Mouse (Mus musculus): ENCODE data around the gene Med27.

Med27 gene

DNA sequence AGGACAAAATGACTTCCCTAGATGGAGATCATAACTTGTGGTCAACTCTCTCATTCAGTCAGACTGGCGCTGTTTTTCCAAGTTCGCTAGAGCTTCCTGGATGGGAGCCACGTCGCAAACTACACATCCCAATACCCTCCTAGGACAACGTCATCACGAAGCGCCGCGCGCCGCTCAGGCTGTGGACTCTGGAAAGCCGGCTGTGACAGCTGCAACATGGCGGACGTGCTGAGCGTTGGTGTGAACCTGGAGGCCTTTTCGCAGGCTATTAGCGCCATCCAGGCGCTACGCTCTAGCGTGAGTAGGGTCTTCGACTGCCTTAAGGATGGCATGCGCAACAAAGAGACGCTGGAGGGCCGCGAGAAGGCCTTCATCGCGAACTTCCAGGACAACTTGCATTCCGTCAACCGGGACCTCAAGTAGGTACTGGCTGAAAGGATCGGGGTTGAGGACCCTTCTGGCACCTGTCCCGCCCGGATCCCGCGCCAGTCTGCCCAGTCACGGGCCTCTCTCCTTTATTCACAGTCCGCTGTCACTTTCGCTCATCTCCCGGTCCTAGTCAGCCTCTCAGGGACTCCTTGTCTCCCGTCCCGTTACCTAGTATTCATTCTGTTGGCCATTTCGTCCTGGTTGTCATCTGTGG is at the start of gene Med27:
Gene Med27 (plus strand): TSS at position 191 of the 643 bp plus-strand sequence.
- peak; percentile 95 to 98 for DNase-seq (ENCODE audit: inconsistent age in 2 of 2, low spot score in 1 of 2)

DNA sequence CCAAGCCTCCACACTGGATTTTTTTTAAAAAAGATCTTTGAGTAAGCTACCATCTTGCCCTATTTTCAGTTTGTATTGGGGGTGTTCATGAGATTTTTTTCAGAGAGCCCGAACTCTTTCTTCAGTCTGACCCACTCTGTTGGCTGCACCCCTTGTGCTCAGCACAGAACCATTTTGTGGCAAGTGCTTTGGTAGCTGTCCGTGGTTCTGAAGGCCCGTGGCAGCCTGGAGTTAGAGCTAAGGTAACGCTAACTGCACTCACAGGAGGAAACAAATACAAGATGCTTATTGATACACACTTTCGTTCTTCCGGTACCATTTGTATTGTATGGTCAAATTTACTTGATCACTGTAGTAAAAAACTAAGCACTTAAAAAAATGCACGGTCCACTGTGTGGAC is 36.7 kb upstream of the Med27 start:
- peak; percentile 16 to 61 for DNase-seq (ENCODE audit: inconsistent age in 2 of 2, low spot score in 1 of 2)

DNA sequence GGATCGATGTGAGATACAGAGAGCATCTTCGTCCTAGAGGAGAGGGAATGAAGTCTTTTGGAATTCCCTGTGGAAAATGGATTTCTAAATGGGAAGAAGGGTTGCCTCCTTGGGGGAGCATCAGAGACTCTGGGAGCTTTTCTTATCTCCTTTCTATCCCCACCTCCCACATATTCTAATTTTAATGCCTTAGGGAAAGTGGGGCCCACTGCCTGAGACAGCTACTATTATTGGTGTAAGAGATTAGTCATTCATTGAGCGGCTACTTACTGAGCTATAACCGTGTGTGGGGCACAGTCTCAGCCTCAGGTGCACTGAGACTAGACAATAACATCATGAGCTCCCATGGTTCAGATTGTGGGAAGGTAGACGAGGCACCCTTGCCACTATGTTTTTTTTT is 34.6 kb upstream of the Med27 start:
- no peak for DNase-seq (ENCODE audit: inconsistent age in 2 of 2, low spot score in 1 of 2)

DNA sequence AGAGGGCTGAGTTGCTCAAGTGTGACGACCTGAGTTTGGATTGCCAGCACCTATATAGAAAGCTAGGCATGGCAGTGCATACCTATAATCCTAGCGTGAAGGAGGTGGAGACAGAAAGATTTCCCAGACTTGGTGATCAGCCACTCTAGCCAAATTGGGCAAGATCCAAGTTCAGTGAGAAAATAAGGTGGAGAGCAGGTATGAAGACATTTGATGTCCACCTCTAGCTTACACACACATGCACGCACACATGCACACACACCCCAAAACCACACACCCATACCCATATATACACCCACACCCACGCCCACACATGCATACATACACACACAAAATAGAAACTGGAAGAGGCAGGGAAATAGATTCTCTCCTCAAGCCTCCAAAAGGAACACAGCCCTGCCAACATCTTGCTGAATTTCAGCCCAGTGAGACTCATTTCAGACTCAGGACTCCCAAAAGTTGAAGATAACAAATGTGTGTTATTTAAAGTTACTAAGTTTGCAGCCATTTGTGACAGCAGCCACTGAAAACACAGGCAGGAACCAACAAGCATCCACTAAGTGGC is 28.6 kb upstream of the Med27 start:
- peak in 1 of 2 experiments; percentile 19 for DNase-seq (ENCODE audit: inconsistent age in 2 of 2, low spot score in 1 of 2)

DNA sequence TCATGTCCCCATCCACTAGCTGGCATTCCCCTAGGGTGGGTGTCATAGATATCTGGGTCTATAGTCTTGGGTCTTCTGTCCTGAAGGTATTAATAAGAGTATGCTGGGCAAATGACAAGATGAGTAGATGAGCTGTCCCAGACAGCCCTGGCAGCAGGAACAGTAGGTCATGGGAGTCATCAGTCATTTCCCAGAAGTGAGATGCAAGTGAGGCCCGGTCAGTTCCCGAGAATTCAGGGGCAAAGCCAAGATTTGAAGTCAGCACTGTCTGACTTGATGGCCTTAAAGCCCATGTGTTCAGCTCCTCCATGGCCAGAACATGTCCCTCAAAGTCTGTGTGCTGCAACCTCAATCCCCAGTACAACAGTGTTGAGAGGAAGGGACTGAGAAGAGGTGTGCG is 28.0 kb upstream of the Med27 start:
- peak; percentile 34 to 75 for DNase-seq (ENCODE audit: inconsistent age in 2 of 2, low spot score in 1 of 2)

DNA sequence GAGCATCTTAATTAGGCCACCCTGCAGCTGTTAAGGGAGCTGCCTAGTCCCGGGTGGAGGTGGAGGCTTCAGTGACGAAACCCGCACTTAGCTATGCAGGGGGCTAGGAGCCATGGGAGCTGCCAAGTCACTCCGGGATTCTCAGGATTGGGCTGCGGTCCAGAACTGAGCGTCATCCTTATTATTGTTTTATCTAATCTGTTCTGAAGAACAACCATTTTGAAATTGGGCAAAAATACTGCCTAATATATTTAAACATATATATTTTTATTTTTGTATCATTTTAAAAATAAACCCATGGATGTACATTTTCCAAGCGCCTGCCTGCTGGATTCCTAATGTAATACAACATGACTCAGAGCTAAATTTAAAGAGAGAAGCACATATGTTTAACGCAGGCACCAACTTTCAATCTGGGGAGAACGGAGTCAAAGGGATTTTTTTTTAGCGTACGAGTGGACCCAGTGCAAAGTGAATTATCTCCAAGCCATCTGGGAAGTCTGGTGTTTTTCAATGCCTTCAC is 26.3 kb upstream of the Med27 start:
- no peak for DNase-seq (ENCODE audit: inconsistent age in 2 of 2, low spot score in 1 of 2)

DNA sequence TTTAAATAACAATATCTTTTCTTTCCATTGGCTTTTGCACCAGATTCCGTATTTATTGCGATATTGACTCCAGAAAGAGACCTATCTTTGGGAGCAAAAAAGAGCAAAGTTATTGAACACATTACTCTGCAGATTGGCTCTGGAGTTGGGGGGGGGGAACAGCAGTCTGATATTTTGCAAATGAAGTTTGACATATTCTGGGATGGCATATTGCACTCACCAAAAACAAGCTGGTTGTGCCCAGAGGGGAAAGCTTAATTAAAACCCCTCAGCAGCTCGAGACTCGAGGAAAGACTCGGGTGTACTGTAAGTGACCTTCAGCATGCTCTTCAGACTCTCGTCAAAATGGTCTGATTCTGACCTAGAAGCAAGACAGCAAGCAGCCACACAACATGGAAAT is 25.8 kb upstream of the Med27 start:
- DNase-seq (ENCODE audit: inconsistent age in 2 of 2, low spot score in 1 of 2) = no peak

- peak in 1 of 2 experiments; percentile 62 for DNase-seq (ENCODE audit: inconsistent age in 2 of 2, low spot score in 1 of 2)
These were observed 22.2 kb upstream of the Med27 start for GRCm38 (mm10) chr2:29324456-29324855.

DNA sequence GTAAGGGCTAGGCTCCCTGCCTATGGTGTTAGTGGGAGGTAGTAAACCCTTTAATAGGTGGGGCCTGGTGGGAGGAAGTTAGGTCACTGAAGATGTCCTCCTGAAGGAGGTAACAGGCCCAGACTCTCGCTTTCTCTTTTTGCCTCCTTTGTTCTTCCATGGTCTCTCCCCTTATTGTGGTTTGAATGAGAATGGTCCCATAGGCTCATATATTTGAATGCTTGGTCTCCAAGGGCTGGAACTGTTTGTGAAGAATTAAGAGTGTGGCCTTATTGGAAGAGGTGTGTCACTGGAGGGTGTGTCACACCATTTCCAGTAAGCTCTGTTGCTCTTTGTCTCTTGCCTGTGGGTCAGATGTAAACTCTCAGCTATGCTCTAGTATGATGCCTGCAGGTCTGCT is 16.1 kb upstream of the Med27 start:
- DNase-seq (ENCODE audit: inconsistent age in 2 of 2, low spot score in 1 of 2) = no peak

GRCm38 (mm10) chr2:29338396-29338795 is 8.2 kb upstream of the Med27 start:
- no peak for DNase-seq (ENCODE audit: inconsistent age in 2 of 2, low spot score in 1 of 2)

DNA sequence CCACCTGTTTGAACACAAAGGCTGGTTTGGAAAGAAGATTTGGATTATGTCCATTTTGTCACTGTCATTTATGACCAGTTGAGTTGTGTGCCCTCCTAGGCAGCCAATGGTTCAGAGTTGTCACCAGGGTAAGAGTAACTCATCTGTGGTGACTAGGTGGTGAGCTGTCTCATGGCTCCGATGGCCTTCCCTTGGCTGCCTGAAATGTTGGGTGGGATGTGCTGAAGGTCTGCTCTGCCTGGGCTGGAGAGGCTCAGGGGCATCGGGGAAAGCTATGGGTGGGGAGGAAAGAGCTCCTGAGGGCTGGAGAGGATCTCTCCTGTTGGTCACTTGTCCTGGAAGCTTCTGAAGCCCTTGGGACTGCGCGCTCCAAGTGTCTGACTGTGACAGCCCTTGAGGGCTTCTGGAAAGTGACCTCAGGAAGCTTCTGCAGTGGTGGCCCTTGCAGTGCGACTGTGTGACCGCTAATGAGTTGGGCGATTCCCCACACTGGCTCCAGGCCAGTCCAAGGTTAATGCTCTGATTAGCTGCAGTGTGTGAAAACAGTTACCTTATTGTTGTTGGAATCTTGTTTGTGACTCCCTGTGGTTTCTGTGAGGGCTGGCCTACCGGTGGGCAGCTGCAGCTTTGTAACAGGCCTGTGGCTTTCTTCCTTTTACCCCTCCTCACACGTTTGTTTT is 12.2 kb downstream of the Med27 start:
- peak in 1 of 2 experiments; percentile 63 for DNase-seq (ENCODE audit: inconsistent age in 2 of 2, low spot score in 1 of 2)

DNA sequence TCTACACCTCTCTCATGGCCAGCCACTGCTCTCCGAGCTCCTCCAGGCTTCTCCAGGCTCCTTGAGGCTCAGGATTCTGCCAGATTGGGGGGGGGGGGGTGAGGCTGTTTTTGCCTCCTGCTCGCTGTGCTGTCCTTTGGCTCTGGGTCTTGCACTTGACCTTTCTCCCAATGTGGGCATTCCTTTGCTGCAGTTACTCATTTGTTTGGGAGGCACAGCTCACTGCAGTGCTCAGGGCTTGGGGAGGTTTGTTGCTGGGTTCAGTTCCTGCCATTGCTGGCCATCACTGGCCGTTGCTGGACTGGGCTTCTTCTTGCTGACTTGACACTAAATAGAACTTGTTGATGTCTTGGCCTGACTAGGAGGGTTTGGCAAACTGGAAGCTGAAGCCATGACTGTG is 14.3 kb downstream of the Med27 start:
- peak; percentile 23 to 69 for DNase-seq (ENCODE audit: inconsistent age in 2 of 2, low spot score in 1 of 2)

GRCm38 (mm10) chr2:29365000-29365695 is 18.5 kb downstream of the Med27 start:
- no peak for DNase-seq (ENCODE audit: inconsistent age in 2 of 2, low spot score in 1 of 2)

DNA sequence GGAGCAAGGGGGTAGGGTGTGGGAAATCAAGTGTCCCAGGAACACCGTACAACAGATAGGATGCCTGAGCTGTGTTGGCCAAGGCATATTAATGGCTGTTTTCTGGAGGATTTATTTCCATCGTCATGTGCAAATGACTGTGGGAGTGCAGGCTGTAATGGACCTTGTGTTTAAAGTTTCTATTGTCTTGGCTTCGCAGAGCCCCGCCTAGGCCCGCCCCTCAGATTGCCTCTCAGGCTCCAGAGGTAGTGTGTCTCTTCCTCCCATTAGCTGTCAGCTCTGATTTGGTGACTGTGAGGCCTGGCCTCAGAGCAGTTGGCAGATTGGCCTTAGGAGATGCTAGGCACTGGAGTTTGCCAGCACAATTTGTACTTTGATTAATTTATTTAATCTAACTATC is 22.1 kb downstream of the Med27 start:
- DNase-seq (ENCODE audit: inconsistent age in 2 of 2, low spot score in 1 of 2) = no peak

DNA sequence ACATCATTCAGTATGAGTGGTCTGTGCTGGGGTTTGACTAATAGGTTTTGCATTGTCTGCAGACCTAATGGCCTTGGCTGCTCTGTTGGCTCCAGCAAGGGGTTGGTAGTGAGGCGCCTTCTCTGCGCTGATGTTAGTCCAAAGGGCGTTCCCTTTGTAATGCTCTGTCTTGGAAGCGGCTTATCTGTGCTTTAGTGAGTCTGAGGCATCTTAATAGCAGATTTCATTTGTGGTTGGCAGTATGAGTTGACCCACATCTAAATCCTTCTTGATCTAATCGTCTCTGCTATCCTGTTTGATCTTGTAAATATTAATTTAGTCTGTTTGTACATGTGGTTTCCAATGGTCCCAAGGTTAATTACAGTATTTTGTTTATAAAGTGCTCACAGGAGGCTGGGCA is 25.6 kb downstream of the Med27 start:
- DNase-seq (ENCODE audit: inconsistent age in 2 of 2, low spot score in 1 of 2) = peak in 1 of 2 experiments; percentile 31

- no peak for DNase-seq (ENCODE audit: inconsistent age in 2 of 2, low spot score in 1 of 2)
These were observed 35.1 kb downstream of the Med27 start for GRCm38 (mm10) chr2:29381683-29382082.

GRCm38 (mm10) chr2:29382583-29382982 is 36.0 kb downstream of the Med27 start:
- no peak for DNase-seq (ENCODE audit: inconsistent age in 2 of 2, low spot score in 1 of 2)

DNA sequence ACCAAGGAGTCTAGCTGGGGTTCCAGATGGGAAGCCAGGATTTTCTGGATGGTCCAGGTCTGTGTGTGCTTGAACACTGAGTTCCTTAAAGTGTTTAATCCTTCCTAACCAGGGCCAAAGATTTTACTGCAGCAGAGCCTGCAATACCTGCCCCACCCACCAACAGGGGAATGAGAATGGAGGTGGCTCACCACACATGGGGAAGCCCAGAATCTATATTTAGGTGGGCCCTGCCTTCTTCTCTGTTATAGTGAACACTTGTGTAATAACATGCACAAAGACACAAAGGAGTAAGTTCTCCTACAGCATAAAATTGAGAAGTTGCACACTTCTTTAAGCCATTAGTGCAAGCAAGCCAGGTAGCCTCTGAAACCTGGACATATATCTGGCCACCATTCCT is 36.5 kb downstream of the Med27 start:
- DNase-seq (ENCODE audit: inconsistent age in 2 of 2, low spot score in 1 of 2) = no peak

GRCm38 (mm10) chr2:29385405-29385804 is 38.8 kb downstream of the Med27 start:
- DNase-seq (ENCODE audit: inconsistent age in 2 of 2, low spot score in 1 of 2) = no peak

- DNase-seq (ENCODE audit: inconsistent age in 2 of 2, low spot score in 1 of 2) = no peak
These were observed 40.6 kb downstream of the Med27 start for GRCm38 (mm10) chr2:29387268-29387667.

DNA sequence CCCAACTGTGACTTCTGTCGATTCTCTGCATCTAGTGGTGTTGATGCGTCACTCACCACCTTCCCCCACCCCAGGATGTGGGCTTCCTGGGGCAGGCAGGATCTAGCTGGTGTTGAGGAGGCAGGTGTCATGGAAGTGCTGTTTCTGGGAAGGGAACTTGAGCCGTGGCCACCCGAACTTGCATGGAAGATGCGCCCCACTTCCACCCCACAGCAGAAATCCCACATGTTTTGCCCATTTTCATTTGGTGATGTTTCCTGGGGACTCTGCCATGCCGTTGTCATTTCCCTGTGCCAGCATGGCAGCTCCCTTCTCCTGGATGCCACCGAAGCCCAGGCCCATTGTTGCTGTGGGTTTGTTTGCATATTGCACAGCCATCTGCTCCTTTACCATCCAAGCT is 42.3 kb downstream of the Med27 start:
- no peak for DNase-seq (ENCODE audit: inconsistent age in 2 of 2, low spot score in 1 of 2)

- peak in 1 of 2 experiments; percentile 44 for DNase-seq (ENCODE audit: inconsistent age in 2 of 2, low spot score in 1 of 2)
These were observed 44.5 kb downstream of the Med27 start for GRCm38 (mm10) chr2:29391086-29391485.
